Mouse (Mus musculus) CH12F3 (cell line): ENCODE results near the gene 1700088E04Rik.

ENCODE experiments used
- in situ Hi-C: fragments of 300-500 bp; cut with MboI; formaldehyde crosslinking; loops from 2 replicates; pipeline ENCODE4 v1.14.3; 2020; ENCODE audit warnings: low sequenced_read_pairs

Gene 1700088E04Rik

GRCm38 (mm10) chr15:79140866-79141565 lies at the start of gene 1700088E04Rik, which contains the start of gene Polr2f:
TSS of gene 1700088E04Rik (minus strand) at chr15:79141253.
TSS of gene Polr2f (plus strand) at chr15:79141009.
- in situ Hi-C loops = no loop called here

GRCm38 (mm10) chr15:79187819-79188218 lies 46.8 kb upstream of the 1700088E04Rik start:
- in situ Hi-C loops = no loop called here

GRCm38 (mm10) chr15:79185213-79185612 lies 44.2 kb upstream of the 1700088E04Rik start:
- in situ Hi-C loops = no loop called here

GRCm38 (mm10) chr15:79176905-79177304 lies 35.9 kb upstream of the 1700088E04Rik start:
- in situ Hi-C loops = no loop called here

- in situ Hi-C loops = no loop called here
Measured at GRCm38 (mm10) chr15:79166712-79167111, 25.7 kb upstream of the 1700088E04Rik start.

GRCm38 (mm10) chr15:79165140-79165539 lies 24.1 kb upstream of the 1700088E04Rik start, which contains the start of gene Sox10:
TSS of gene Sox10 (minus strand) at chr15:79165240.
- in situ Hi-C loops = no loop called here

GRCm38 (mm10) chr15:79164251-79164650 lies 23.2 kb upstream of the 1700088E04Rik start:
- in situ Hi-C loops = no loop called here

GRCm38 (mm10) chr15:79162822-79163221 lies 21.8 kb upstream of the 1700088E04Rik start:
- in situ Hi-C loops = no loop called here

GRCm38 (mm10) chr15:79162301-79162700 lies 21.2 kb upstream of the 1700088E04Rik start:
- in situ Hi-C loops = no loop called here

GRCm38 (mm10) chr15:79155572-79155971 lies 14.5 kb upstream of the 1700088E04Rik start:
- in situ Hi-C loops = no loop called here

GRCm38 (mm10) chr15:79152709-79153108 lies 11.7 kb upstream of the 1700088E04Rik start:
- in situ Hi-C loops = no loop called here

GRCm38 (mm10) chr15:79151881-79152280 lies 10.8 kb upstream of the 1700088E04Rik start:
- in situ Hi-C loops = no loop called here

GRCm38 (mm10) chr15:79148533-79148932 lies 7.5 kb upstream of the 1700088E04Rik start:
- in situ Hi-C loops = no loop called here

GRCm38 (mm10) chr15:79145522-79145921 lies 4.5 kb upstream of the 1700088E04Rik start:
- in situ Hi-C loops = no loop called here

GRCm38 (mm10) chr15:79144021-79144420 lies 3.0 kb upstream of the 1700088E04Rik start:
- in situ Hi-C loops = no loop called here

- in situ Hi-C loops = no loop called here
Measured at GRCm38 (mm10) chr15:79143316-79143715, 2.3 kb upstream of the 1700088E04Rik start.

- in situ Hi-C loops = no loop called here
Measured at GRCm38 (mm10) chr15:79141566-79141917, 489 bp upstream of the 1700088E04Rik start.

- in situ Hi-C loops = no loop called here
Measured at GRCm38 (mm10) chr15:79139640-79140039, 1.4 kb downstream of the 1700088E04Rik start.

GRCm38 (mm10) chr15:79135783-79136575 lies 5.1 kb downstream of the 1700088E04Rik start:
- in situ Hi-C loops = no loop called here

- in situ Hi-C loops = no loop called here
Measured at GRCm38 (mm10) chr15:79135332-79135731, 5.7 kb downstream of the 1700088E04Rik start.

GRCm38 (mm10) chr15:79134496-79135270 lies 6.4 kb downstream of the 1700088E04Rik start:
- in situ Hi-C loops = no loop called here
